Mouse (Mus musculus) intestine, embryonic 16.5 days (tissue): ENCODE results near the gene Sf3b2. TPM values are rescaled to one million over a fixed set of nuclear protein-coding genes. Genes with fewer than 3 reads are reported as not detected.
A peak's percentile ranks its signal among the peaks of the same experiment; 100 is the strongest.

Experiments used
- ATAC-seq: fragments of 200-750 bp; cut with Nextera tagmentation; 2 replicates; pipeline ENCODE4 v1.8.0; 2017; ENCODE audit warnings: moderate TSS enrichment, moderate library complexity
- H3K27ac ChIP-seq: fragments of 300-500 bp; sonication (generic); 2 replicates; pipeline ENCODE4 v1.5.1; 2014; ENCODE audit warnings: mild to moderate bottlenecking, low read length
- H3K27me3 ChIP-seq: fragments of 300-500 bp; sonication (generic); replicated peaks from 2 replicates; pipeline ENCODE4 v1.6.1; 2014; ENCODE audit warnings: low read length, control low read depth, mixed read lengths; ENCODE audit not compliant: control insufficient read depth, insufficient read depth
- H3K36me3 ChIP-seq: fragments of 300-500 bp; sonication (generic); 2 replicates; pipeline ENCODE4 v1.6.1; 2014; ENCODE audit warnings: low read length, control low read depth; ENCODE audit not compliant: control insufficient read depth, insufficient read depth
- H3K4me1 ChIP-seq: fragments of 300-500 bp; sonication (generic); 2 replicates; pipeline ENCODE4 v1.6.1; 2014; ENCODE audit warnings: low read length, control low read depth, mixed read lengths; ENCODE audit not compliant: control insufficient read depth, insufficient read depth
- H3K4me2 ChIP-seq: fragments of 300-500 bp; sonication (generic); 2 replicates; pipeline ENCODE4 v1.6.1; 2014; ENCODE audit warnings: low read depth, low read length, control low read depth
- H3K4me3 ChIP-seq: fragments of 300-500 bp; sonication (generic); 2 replicates; pipeline ENCODE4 v1.5.1; 2014; ENCODE audit warnings: mild to moderate bottlenecking, low read length
- H3K9ac ChIP-seq: fragments of 300-500 bp; sonication (generic); 2 replicates; pipeline ENCODE4 v1.6.1; 2014; ENCODE audit warnings: low read depth, low read length
- H3K9me3 ChIP-seq: fragments of 300-500 bp; sonication (generic); 2 replicates; pipeline ENCODE4 v1.6.1; 2016; ENCODE audit warnings: low read length, control low read depth; ENCODE audit not compliant: control insufficient read depth
- WGBS: fragments of 180-500 bp; shearing (Covaris S2); extraction: QIAGEN DNeasy Blood & Tissue Kit; methylation state at CpG from one replicate; pipeline ENCODE4 v1.1.7; 2014; 5-methylcytosine and 5-hydroxymethylcytosine counted together
- polyA plus RNA-seq: library from polyadenylated mRNA; unstranded; fragments of >200 nt; fragmentation: Nextera tagmentation; extraction: Ambion mirVana; gene quantifications from 2 replicates; pipeline ENCODE4 v1.2.1, GENCODE M21; 2015

Sf3b2 gene
- polyA plus RNA-seq, 1 experiment from 2014 or later: 280 TPM

DNA sequence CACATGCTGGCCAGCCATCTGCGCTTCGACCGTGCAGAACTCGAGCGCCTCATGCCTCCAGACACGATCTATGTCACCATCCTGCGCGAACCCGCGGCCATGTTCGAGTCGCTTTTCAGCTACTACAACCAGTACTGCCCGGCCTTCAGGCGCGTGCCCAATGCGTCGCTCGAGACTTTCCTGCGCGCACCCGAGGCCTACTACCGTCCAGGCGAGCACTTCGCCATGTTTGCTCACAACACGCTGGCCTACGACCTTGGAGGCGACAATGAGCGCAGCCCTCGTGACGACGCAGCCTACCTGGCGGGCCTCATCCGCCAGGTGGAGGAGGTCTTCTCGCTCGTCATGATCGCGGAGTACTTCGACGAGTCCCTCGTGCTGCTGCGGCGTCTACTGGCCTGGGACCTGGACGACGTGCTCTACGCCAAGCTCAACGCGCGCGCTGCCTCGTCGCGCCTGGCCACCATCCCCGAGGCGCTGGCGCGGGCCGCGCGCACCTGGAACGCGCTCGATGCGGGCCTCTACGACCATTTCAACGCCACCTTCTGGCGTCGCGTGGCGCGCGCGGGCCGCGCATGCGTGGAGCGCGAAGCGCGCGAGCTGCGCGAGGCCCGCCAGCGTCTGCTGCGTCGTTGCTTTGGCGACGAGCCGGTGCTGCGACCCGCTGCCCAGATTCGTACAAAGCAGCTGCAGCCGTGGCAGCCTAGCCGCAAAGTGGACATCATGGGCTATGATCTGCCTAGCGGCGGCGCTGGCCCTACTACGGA is 11.9 kb upstream of the Sf3b2 start:
- H3K27me3 ChIP-seq: peaks cover 5% of the 10 kb centered on the region; the same call in 1 of the 2 replicates
- peaks cover 6% of the 10 kb centered on the region; the same call in 1 of the 2 replicates for H3K4me1 ChIP-seq
- H3K4me2 ChIP-seq: peak overlapping the region; percentile 61
- H3K4me3 ChIP-seq: peak overlapping the region; percentile 31
- ATAC-seq: no peak
- no peaks in the 10 kb centered on the region for H3K36me3 ChIP-seq
- no peaks in the 10 kb centered on the region; the same call in 1 of the 2 replicates for H3K9me3 ChIP-seq
- H3K27ac ChIP-seq: no peak overlapping the region
- no peak overlapping the region for H3K9ac ChIP-seq
- 40% methylated on average over 98 of the region's 98 CpGs for WGBS

DNA sequence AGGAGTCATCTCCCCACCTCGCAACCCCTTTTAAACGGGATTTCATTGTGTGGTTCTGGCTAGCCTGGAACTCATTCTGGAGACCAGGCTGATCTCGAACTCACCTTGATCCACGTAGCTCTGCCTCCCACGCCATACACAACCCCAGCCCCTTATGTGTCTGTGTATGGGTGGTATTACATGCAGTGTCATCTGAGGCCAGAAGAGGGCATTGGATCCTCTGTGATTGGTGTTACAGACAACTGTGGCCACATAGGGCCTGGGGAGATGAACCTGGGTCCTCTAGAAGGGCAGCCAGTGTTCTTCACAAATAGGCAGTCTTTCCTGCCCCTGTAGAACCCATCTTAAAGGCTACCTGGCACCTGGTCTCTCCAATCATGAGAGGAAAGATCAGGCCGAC is 11.0 kb upstream of the Sf3b2 start:
- Histone ChIP-seq H3K9ac (no peak overlapping the region), H3K27ac (no peak overlapping the region), H3K36me3 (no peaks in the 10 kb centered on the region), H3K4me3 (no peak overlapping the region), H3K4me2 (no peak overlapping the region), H3K9me3 (no peaks in the 10 kb centered on the region; the same call in 1 of the 2 replicates), H3K4me1 (peaks cover 6% of the 10 kb centered on the region; the same call in 1 of the 2 replicates), H3K27me3 (peaks cover 5% of the 10 kb centered on the region; the same call in 1 of the 2 replicates)
- no peak for ATAC-seq
- WGBS: 85% methylated on average over 6 of the region's 6 CpGs

DNA sequence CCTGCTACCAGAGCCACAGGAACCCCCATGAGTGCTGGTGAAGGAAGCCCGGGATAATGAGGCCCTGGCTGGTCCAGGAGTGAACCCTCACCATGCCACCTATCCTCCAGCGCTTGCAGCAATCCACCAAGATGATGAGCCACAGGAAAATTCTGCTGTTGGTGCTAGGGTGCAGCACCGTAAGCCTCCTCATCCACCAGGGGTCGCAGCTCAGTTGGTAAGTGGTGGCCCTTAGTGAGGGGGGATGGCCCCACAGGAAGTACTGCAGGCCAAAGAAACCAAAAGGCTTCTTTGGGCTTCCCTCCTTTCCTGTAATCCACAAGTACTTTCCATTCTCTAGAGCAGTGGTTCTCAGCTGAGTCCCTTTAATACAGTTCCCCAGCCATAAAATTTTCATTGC is 7.2 kb upstream of the Sf3b2 start:
- Histone ChIP-seq H3K4me1 (peaks cover 8% of the 10 kb centered on the region; the same call in 1 of the 2 replicates), H3K27me3 (peaks cover 2% of the 10 kb centered on the region; the same call in 1 of the 2 replicates), H3K4me3 (no peak overlapping the region), H3K27ac (no peak overlapping the region), H3K36me3 (no peaks in the 10 kb centered on the region), H3K9me3 (no peaks in the 10 kb centered on the region), H3K9ac (no peak overlapping the region), H3K4me2 (no peak overlapping the region)
- ATAC-seq: no peak
- 13% methylated on average over 4 of the region's 4 CpGs for WGBS

DNA sequence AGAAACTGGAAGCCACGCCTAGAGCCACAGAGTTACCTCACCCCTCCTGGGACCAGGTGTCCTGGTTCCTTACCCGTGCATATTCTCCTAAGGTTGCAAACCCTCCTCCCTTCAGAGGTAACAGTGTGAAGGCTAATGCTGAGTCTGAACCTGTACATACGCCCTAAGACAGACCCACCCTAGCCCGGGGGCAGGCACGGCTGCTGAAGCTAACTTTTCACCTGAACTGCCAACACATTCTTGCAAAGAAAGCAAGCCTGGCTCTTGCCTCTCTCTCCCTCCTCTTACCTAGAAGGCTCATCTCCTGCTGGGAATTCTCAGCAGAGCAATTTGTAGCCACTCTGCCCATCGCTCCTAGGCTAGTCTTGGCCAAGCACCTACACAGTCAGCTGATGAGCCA is 5.3 kb upstream of the Sf3b2 start:
- peaks cover 4% of the 10 kb centered on the region; the same call in 1 of the 2 replicates for H3K4me1 ChIP-seq
- ATAC-seq: no peak
- 77% methylated on average over 6 of the region's 6 CpGs for WGBS
- no peaks in the 10 kb centered on the region for H3K36me3 ChIP-seq
- H3K4me3 ChIP-seq: no peak overlapping the region
- H3K9ac ChIP-seq: no peak overlapping the region
- no peak overlapping the region for H3K4me2 ChIP-seq
- no peaks in the 10 kb centered on the region for H3K9me3 ChIP-seq
- H3K27ac ChIP-seq: no peak overlapping the region
- no peaks in the 10 kb centered on the region for H3K27me3 ChIP-seq

DNA sequence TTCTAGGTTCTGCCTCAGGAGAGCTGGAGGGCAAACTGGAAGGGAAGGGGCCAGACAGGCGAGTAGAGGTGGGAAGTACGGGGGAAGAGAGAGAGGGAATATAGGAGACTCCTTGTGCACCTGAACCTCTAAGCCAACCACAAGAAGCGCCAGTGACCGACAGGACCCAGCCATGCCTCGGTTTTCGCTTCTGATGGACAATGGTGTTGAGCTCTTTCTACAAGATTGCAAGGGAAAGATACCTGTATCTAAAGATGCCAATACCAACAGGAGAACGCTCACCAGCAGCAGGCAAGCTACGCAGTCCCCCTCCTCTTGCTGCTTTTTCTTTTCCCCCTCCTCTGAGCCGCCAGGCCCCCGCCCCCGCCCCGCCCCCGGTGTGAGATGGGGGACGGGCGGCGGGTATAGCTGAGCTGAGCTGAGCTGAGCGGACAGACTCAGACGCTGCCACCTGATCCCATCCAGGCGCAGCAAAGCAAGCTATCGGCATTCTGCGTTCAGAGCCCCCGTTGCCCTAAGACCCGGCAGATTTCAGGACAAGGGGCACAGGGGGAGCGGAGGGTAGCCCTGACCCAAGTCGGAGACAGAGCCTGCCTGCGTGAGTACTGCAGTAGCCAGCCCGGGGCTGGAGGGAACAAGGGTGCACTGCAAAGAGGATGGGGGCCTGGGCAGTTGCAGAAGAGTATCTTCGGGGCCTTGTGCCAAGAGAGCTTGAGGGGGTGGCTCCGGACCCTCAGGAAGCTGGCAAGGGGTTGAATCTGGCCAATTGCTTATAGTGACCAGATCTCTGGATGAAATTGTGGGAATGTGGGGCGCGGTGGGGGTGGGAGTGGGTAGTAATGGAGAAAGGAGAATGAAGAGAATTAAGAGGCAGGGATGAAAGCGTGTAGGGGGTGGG is 2.9 kb upstream of the Sf3b2 start, which contains the start of gene Gal3st3:
Gene Gal3st3, plus strand, starts transcription at position 429 of the 898 bp plus-strand sequence.
- Histone ChIP-seq H3K4me3 (peak within 1 kb of the TSS; percentile 43), H3K9ac (peak within 1 kb of the TSS; percentile 60), H3K27ac (no peak within 1 kb of the TSS), H3K4me2 (peak within 1 kb of the TSS; percentile 60), H3K27me3 (no peaks in the 10 kb centered on the region), H3K36me3 (no peaks in the 10 kb centered on the region), H3K4me1 (peaks cover 9% of the 10 kb centered on the region), H3K9me3 (no peaks in the 10 kb centered on the region)
- WGBS: 12% methylated on average over 26 of the region's 32 CpGs
- no peak for ATAC-seq

DNA sequence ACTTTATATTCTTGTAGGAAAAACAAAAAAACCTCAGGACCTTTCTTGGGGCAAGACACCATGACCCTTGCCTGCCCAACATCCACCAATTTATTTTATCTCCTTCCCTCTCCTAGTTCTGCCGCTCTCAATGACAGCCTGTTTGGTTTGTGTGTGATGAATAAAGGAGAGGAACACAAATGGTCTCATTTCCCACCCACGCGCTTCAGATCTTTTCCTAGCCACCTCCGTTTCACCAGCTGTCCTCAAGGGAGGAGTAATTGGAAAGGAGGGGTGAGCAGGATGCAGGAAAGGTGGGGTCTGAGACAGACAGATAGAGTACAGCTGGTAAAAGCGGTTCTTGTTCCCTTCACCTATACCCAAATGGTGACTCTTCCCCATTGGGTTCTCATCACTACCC is 1.4 kb upstream of the Sf3b2 start:
- Histone ChIP-seq H3K9ac (no peak overlapping the region), H3K4me2 (0 out of 2 replicates have a peak overlapping the region, but pooled peaks have one; percentile 2), H3K36me3 (peaks cover 7% of the 10 kb centered on the region; the same call in 1 of the 2 replicates), H3K9me3 (no peaks in the 10 kb centered on the region), H3K4me3 (no peak overlapping the region), H3K27ac (no peak overlapping the region), H3K4me1 (peaks cover 9% of the 10 kb centered on the region), H3K27me3 (no peaks in the 10 kb centered on the region)
- no peak for ATAC-seq
- WGBS: 60% methylated on average over 5 of the region's 5 CpGs

DNA sequence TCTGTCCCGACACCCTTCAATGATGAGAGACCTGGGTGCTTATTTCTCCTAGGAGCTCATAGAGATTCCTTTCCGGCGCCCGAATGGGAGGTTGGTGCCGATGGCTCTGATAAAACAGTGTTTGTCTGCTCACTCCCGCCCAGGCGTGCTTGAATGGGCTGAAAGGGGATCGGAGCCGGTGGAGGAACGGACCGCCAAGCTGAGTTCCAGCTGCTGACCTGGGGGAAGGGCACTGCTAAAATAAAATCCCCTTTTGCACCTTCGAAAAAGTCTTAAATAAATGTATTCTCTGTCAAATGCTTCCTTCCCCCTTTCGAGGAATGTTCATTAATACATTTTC is 451 bp upstream of the Sf3b2 start:
- 5% methylated on average over 13 of the region's 13 CpGs for WGBS
- H3K27ac ChIP-seq: peak overlapping the region; percentile 87
- peaks cover 11% of the 10 kb centered on the region for H3K36me3 ChIP-seq
- H3K27me3 ChIP-seq: no peaks in the 10 kb centered on the region
- peak; percentile 53 for ATAC-seq
- peaks cover 9% of the 10 kb centered on the region for H3K4me1 ChIP-seq
- H3K9me3 ChIP-seq: no peaks in the 10 kb centered on the region
- H3K4me2 ChIP-seq: peak overlapping the region; percentile 70
- peak overlapping the region; percentile 76 for H3K9ac ChIP-seq
- H3K4me3 ChIP-seq: peak overlapping the region; percentile 72

DNA sequence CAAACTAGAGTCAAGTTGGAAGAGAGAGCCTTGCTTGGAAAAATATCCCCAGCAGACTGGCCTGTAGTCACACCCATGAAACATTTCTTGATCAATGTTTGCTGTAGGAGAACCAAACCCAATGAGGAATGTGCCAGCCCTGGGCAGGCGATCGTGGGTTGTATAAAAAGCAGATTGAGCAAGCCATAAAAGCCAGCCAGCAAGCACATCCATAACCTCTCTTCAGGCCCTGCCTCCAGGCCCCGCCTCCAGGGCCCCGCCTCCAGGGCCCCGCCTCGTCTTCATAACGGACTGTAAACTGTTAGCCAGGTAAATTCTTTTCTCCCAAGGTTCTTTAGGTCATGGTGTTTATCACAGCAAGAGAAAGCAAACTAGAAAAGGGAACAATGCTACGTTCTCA is 16.9 kb downstream of the Sf3b2 start:
- ATAC-seq: peak; percentile 87
- WGBS: 64% methylated on average over 8 of the region's 8 CpGs
- H3K4me2 ChIP-seq: no peak overlapping the region
- H3K9me3 ChIP-seq: no peaks in the 10 kb centered on the region
- peaks cover 33% of the 10 kb centered on the region for H3K36me3 ChIP-seq
- no peak overlapping the region for H3K9ac ChIP-seq
- H3K4me3 ChIP-seq: no peak overlapping the region
- no peaks in the 10 kb centered on the region for H3K27me3 ChIP-seq
- H3K4me1 ChIP-seq: peaks cover 13% of the 10 kb centered on the region
- no peak overlapping the region for H3K27ac ChIP-seq

DNA sequence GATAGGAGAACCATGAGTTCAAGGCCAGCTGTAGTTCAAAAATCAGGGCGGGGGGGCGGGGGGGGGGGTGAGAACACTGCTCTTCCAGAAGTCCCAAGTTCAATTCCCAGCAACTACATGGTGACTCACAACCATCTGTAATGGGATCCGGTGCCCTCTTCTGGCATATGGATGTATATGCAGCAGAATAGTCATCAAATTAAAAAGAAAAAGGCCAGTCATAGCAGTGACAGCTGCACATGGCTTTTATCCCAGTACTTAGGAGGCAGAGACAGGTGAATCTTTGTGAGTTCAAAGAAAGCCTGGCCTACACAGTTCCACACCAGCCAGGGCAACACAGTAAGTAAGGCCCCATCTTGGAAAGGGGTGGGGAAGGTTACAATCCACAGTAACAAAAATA is 18.1 kb downstream of the Sf3b2 start:
- WGBS: 82% methylated on average over 3 of the region's 3 CpGs
- Histone ChIP-seq H3K4me3 (no peak overlapping the region), H3K9me3 (no peaks in the 10 kb centered on the region), H3K36me3 (peaks cover 33% of the 10 kb centered on the region), H3K27me3 (no peaks in the 10 kb centered on the region), H3K9ac (no peak overlapping the region), H3K4me1 (peaks cover 15% of the 10 kb centered on the region), H3K4me2 (no peak overlapping the region), H3K27ac (no peak overlapping the region)
- no peak for ATAC-seq
